Mouse (Mus musculus) liver, postnatal 0 days (tissue): Measurements from ENCODE around the gene Slc25a51.

Experiments
- CTCF ChIP-seq: sonication (generic); IDR thresholded peaks from 2 replicates; pipeline ENCODE4 v1.5.1; 2016; ENCODE audit warnings: antibody characterized with exemption, low read depth
- EP300 ChIP-seq: IDR thresholded peaks from 2 replicates; pipeline ENCODE4 v1.6.1; 2016; ENCODE audit warnings: antibody characterized with exemption, low read depth, mild to moderate bottlenecking

DNA sequence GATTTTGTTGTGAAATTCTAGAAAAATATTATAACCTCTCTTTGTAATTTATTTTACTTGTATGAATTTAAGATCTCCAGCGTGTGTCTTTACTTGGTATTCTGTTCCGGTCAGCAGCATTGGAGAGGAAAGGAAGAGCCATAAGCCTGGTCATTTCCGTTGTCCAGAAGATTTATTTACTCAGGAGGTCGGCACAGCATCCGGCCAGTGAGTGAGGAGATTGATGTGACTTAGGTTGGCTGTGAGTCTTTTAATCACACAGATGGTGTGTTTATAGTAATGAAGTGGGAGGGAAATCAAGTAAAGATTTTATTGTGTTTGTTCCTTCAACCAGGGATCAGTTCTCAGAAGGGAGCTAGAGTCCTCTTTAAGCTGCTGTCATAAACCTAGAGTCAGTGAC is 33.7 kb downstream of the Slc25a51 start:
- no peak for TF ChIP-seq EP300
- TF ChIP-seq CTCF: no peak
